Mouse (Mus musculus): ENCODE results near the gene Ppp1r14d. TPM values are rescaled to one million over a fixed set of nuclear protein-coding genes. Genes with fewer than 3 reads are reported as not detected.

Gene Ppp1r14d
- polyA plus RNA-seq, 1 experiment from 2014 or later = not detected

- Histone ChIP-seq H3K4me2 (replicated peaks) (peak overlapping the region; percentile 62), H3K4me1 (peaks cover 16% of the 10 kb centered on the region), H3K9me3 (no peaks in the 10 kb centered on the region), H3K9ac (replicated peaks) (peak overlapping the region; percentile 79), H3K36me3 (peaks cover 30% of the 10 kb centered on the region), H3K27ac (replicated peaks) (0 out of 2 replicates have a peak overlapping the region, but pooled peaks have one; percentile 39), H3K4me3 (peak overlapping the region; percentile 69), H3K27me3 (no peaks in the 10 kb centered on the region)
- no peak for ATAC-seq (ENCODE audit: low FRiP score, low read depth)
- WGBS = 2% methylated on average over 13 of the region's 13 CpGs
Observed at GRCm38 (mm10) chr2:119209176-119209507, 20.6 kb downstream of the Ppp1r14d start.

- Histone ChIP-seq H3K27me3 (no peaks in the 10 kb centered on the region), H3K4me2 (replicated peaks) (peak within 1 kb of the TSS; percentile 71), H3K4me1 (peaks cover 16% of the 10 kb centered on the region), H3K36me3 (peaks cover 25% of the 10 kb centered on the region), H3K9me3 (no peaks in the 10 kb centered on the region), H3K4me3 (peak within 1 kb of the TSS; percentile 69), H3K27ac (replicated peaks) (peak within 1 kb of the TSS; percentile 86), H3K9ac (replicated peaks) (peak within 1 kb of the TSS; percentile 79)
- ATAC-seq (ENCODE audit: low FRiP score, low read depth) = peak; percentile 97
- under 1% methylated on average over 51 of the region's 51 CpGs for WGBS
Observed at GRCm38 (mm10) chr2:119208344-119209175, 21.1 kb downstream of the Ppp1r14d start, which contains the start of the genes Zfyve19 and Dnajc17. TSS of gene Zfyve19 (plus strand) at chr2:119208617. TSS of gene Dnajc17 (minus strand) at chr2:119208795.

GRCm38 (mm10) chr2:119207961-119208343 is 21.8 kb downstream of the Ppp1r14d start:
- Histone ChIP-seq H3K9me3 (no peaks in the 10 kb centered on the region), H3K27me3 (no peaks in the 10 kb centered on the region), H3K4me2 (replicated peaks) (peak overlapping the region; percentile 71), H3K27ac (replicated peaks) (peak overlapping the region; percentile 86), H3K4me3 (peak overlapping the region; percentile 69), H3K9ac (replicated peaks) (peak overlapping the region; percentile 69), H3K36me3 (peaks cover 23% of the 10 kb centered on the region), H3K4me1 (peaks cover 22% of the 10 kb centered on the region)
- 32% methylated on average over 6 of the region's 6 CpGs for WGBS
- ATAC-seq (ENCODE audit: low FRiP score, low read depth) = 0 out of 2 replicates have a peak, but pooled peaks have one; percentile 0

- Histone ChIP-seq H3K9ac (replicated peaks) (no peak overlapping the region), H3K4me2 (replicated peaks) (no peak overlapping the region), H3K4me1 (peaks cover 21% of the 10 kb centered on the region), H3K27ac (replicated peaks) (no peak overlapping the region), H3K4me3 (no peak overlapping the region), H3K36me3 (no peaks in the 10 kb centered on the region), H3K9me3 (no peaks in the 10 kb centered on the region), H3K27me3 (no peaks in the 10 kb centered on the region)
- 76% methylated on average over 4 of the region's 4 CpGs for WGBS
- ATAC-seq (ENCODE audit: low FRiP score, low read depth) = no peak
Observed at GRCm38 (mm10) chr2:119203871-119204460, 25.7 kb downstream of the Ppp1r14d start.

- Histone ChIP-seq H3K27me3 (no peaks in the 10 kb centered on the region), H3K9me3 (no peaks in the 10 kb centered on the region), H3K4me1 (peaks cover 21% of the 10 kb centered on the region), H3K27ac (replicated peaks) (no peak overlapping the region), H3K9ac (replicated peaks) (no peak overlapping the region), H3K4me3 (no peak overlapping the region), H3K36me3 (no peaks in the 10 kb centered on the region), H3K4me2 (replicated peaks) (no peak overlapping the region)
- 75% methylated on average over 5 of the region's 5 CpGs for WGBS
- no peak for ATAC-seq (ENCODE audit: low FRiP score, low read depth)
Observed at GRCm38 (mm10) chr2:119202914-119203453, 26.7 kb downstream of the Ppp1r14d start.

- WGBS = 40% methylated on average over 3 of the region's 3 CpGs
- Histone ChIP-seq H3K4me2 (replicated peaks) (no peak overlapping the region), H3K4me3 (no peak overlapping the region), H3K36me3 (no peaks in the 10 kb centered on the region), H3K9me3 (no peaks in the 10 kb centered on the region), H3K27ac (replicated peaks) (no peak overlapping the region), H3K4me1 (peaks cover 15% of the 10 kb centered on the region), H3K27me3 (no peaks in the 10 kb centered on the region), H3K9ac (replicated peaks) (no peak overlapping the region)
- ATAC-seq (ENCODE audit: low FRiP score, low read depth) = no peak
Observed at GRCm38 (mm10) chr2:119198934-119199333, 30.8 kb downstream of the Ppp1r14d start.

GRCm38 (mm10) chr2:119198049-119198448 is 31.7 kb downstream of the Ppp1r14d start:
- Histone ChIP-seq H3K9ac (replicated peaks) (no peak overlapping the region), H3K4me3 (no peak overlapping the region), H3K36me3 (no peaks in the 10 kb centered on the region), H3K27ac (replicated peaks) (no peak overlapping the region), H3K4me2 (replicated peaks) (no peak overlapping the region), H3K4me1 (peaks cover 10% of the 10 kb centered on the region), H3K9me3 (no peaks in the 10 kb centered on the region), H3K27me3 (no peaks in the 10 kb centered on the region)
- no peak for ATAC-seq (ENCODE audit: low FRiP score, low read depth)
- 6% methylated on average over 1 of the region's 1 CpGs for WGBS

- WGBS = 80% methylated on average over 1 of the region's 1 CpGs
- Histone ChIP-seq H3K27ac (replicated peaks) (no peak overlapping the region), H3K4me2 (replicated peaks) (no peak overlapping the region), H3K9ac (replicated peaks) (no peak overlapping the region), H3K9me3 (no peaks in the 10 kb centered on the region), H3K27me3 (no peaks in the 10 kb centered on the region), H3K4me3 (no peak overlapping the region), H3K36me3 (no peaks in the 10 kb centered on the region), H3K4me1 (peaks cover 7% of the 10 kb centered on the region)
- ATAC-seq (ENCODE audit: low FRiP score, low read depth) = no peak
Observed at GRCm38 (mm10) chr2:119197493-119197892, 32.2 kb downstream of the Ppp1r14d start.

GRCm38 (mm10) chr2:119196316-119197108 is 33.2 kb downstream of the Ppp1r14d start:
- H3K36me3 ChIP-seq = no peaks in the 10 kb centered on the region
- no peak for ATAC-seq (ENCODE audit: low FRiP score, low read depth)
- 38% methylated on average over 4 of the region's 4 CpGs for WGBS
- H3K4me1 ChIP-seq = peaks cover 7% of the 10 kb centered on the region
- H3K27me3 ChIP-seq = no peaks in the 10 kb centered on the region
- H3K27ac ChIP-seq (replicated peaks) = no peak overlapping the region
- no peak overlapping the region for H3K4me2 ChIP-seq (replicated peaks)
- H3K9me3 ChIP-seq = no peaks in the 10 kb centered on the region
- no peak overlapping the region for H3K9ac ChIP-seq (replicated peaks)
- no peak overlapping the region for H3K4me3 ChIP-seq

GRCm38 (mm10) chr2:119194140-119194539 is 35.6 kb downstream of the Ppp1r14d start:
- ATAC-seq (ENCODE audit: low FRiP score, low read depth) = no peak
- H3K9me3 ChIP-seq = no peaks in the 10 kb centered on the region
- H3K4me2 ChIP-seq (replicated peaks) = no peak overlapping the region
- 92% methylated on average over 5 of the region's 5 CpGs for WGBS
- no peak overlapping the region for H3K27ac ChIP-seq (replicated peaks)
- no peak overlapping the region for H3K9ac ChIP-seq (replicated peaks)
- H3K36me3 ChIP-seq = no peaks in the 10 kb centered on the region
- peaks cover 8% of the 10 kb centered on the region for H3K4me1 ChIP-seq
- H3K4me3 ChIP-seq = no peak overlapping the region
- H3K27me3 ChIP-seq = no peaks in the 10 kb centered on the region

GRCm38 (mm10) chr2:119190969-119191368 is 38.7 kb downstream of the Ppp1r14d start:
- 93% methylated on average over 5 of the region's 5 CpGs for WGBS
- Histone ChIP-seq H3K27me3 (no peaks in the 10 kb centered on the region), H3K36me3 (no peaks in the 10 kb centered on the region), H3K27ac (replicated peaks) (no peak overlapping the region), H3K9me3 (no peaks in the 10 kb centered on the region), H3K4me3 (no peak overlapping the region), H3K9ac (replicated peaks) (no peak overlapping the region), H3K4me1 (peaks cover 6% of the 10 kb centered on the region), H3K4me2 (replicated peaks) (no peak overlapping the region)
- no peak for ATAC-seq (ENCODE audit: low FRiP score, low read depth)

Data from midbrain, embryonic 12.5 days (tissue).